In the genomic region with DNA sequence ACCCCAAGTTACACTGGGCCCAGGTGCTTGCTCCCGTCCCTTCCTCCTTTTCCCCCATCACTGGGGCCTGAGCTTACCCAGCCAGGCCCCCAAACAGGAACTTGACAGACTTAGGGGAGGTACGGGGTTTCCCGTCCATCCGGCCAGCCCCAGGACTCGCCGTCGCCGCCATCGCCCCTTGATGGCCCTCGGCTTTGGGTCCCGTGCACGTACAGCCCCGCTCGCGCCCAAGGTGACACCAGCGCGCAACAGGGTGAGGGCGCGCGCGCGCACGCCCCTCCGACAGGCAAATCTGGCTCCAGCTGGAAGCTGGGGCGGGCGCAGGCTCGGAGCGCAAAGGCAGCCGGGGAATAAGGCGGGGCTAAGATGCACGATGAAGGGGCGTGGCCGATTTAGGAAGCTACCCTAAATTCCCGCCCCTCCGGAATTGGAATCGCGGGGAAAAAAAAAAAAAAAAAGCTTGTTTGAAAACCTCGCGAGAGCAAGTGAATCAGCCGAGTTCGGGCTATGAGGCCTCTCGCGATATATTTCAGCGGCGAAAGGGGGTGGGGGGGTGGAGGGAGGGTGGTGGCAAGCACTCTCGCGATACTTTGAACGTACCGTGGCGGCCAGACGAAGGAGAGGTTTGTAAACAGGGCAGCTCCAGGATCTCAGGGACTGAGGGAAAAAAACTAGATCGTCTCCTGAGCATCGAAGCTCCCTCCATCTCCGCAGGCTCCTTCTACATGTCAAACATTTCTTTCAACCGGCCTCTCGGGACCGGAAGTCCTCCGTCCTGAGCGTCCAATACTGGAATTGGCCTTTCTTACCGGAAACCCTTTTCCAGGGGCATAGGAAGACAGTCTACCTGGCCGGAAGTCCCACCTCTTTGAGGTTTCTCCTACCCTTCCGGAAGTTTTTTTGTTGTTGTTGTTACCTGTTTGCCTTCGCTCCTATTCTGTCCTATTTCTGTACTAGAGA, we compare ENCODE assay signal across 8 mouse cellular contexts. TPM values are rescaled to one million over a fixed set of nuclear protein-coding genes. Genes with fewer than 3 reads are reported as not detected.
DNase-seq lines count a peak whose midpoint lies in the region; ATAC-seq and TF ChIP-seq lines count a peak whose summit lies in the region.

Gene Rnf167, plus strand, starts transcription at position 545 of the 960 bp plus-strand sequence.
Gene Slc25a11, minus strand, starts transcription at position 789 of the 960 bp plus-strand sequence.

- peak within 1 kb of the TSS; percentile 91 for H3K4me3 ChIP-seq in gastrocnemius, adult 2 months
- H3K4me3 ChIP-seq in hindbrain, postnatal 0 days (ENCODE audit: low read length) = peak within 1 kb of the TSS; percentile 76
- H3K4me3 ChIP-seq in left cerebral cortex, adult 2 months = peak within 1 kb of the TSS; percentile 91

- H3K9ac ChIP-seq in hindbrain, postnatal 0 days (replicated peaks; ENCODE audit: low read length) = peak within 1 kb of the TSS; percentile 86

- H3K9me3 ChIP-seq in hindbrain, postnatal 0 days (ENCODE audit: low read length) = no peaks in the 10 kb centered on the region

- H3K27ac ChIP-seq in gastrocnemius, adult 2 months = peak within 1 kb of the TSS; percentile 97
- H3K27ac ChIP-seq in hindbrain, postnatal 0 days = peak within 1 kb of the TSS; percentile 94
- peak within 1 kb of the TSS; percentile 94 for H3K27ac ChIP-seq in left cerebral cortex, adult 2 months

- peak; percentile 66 for ATAC-seq in common myeloid progenitor, adult 5-6 weeks (replicated peaks; ENCODE audit: low read depth, poor library complexity, severe bottlenecking)
- ATAC-seq in hindbrain, postnatal 0 days = peak; percentile 95
- peak; percentile 74 for ATAC-seq in megakaryocyte, adult 5-6 weeks (ENCODE audit: poor library complexity, severe bottlenecking)

- no peak; the same call in 1 of the 2 replicates for TF ChIP-seq CTCF in gastrocnemius, adult 2 months (IDR thresholded peaks at IDR 0.05)
- no peak for TF ChIP-seq CTCF in hindbrain, postnatal 0 days (IDR thresholded peaks at IDR 0.05; ENCODE audit: low read depth)
- no peak for TF ChIP-seq CTCF in left cerebral cortex, adult 2 months (IDR thresholded peaks at IDR 0.05)

- H3K4me1 ChIP-seq in hindbrain, postnatal 0 days (ENCODE audit: insufficient read depth, low read length) = peaks cover 13% of the 10 kb centered on the region

- no peaks in the 10 kb centered on the region for H3K27me3 ChIP-seq in hindbrain, postnatal 0 days (ENCODE audit: insufficient read depth, low read length)

- intact Hi-C loops in gastrocnemius, adult 2 months (cut with DNase I) = loop anchor here (10.0 kb wide), 1 partner anchor 652 kb away; the partner anchor contains the start of genes Gabarap and Phf23
- intact Hi-C loops in left cerebral cortex, adult 2 months (cut with DNase I) = loop anchor here (1.0 to 2.0 kb wide), 3 partner anchors 22 to 195 kb away; partner anchors contain the start of genes Inca1, Kif1c and Spag7

- H3K4me2 ChIP-seq in hindbrain, postnatal 0 days (ENCODE audit: low read depth, low read length) = peak within 1 kb of the TSS; percentile 99

- DNase-seq in ZHBTc4 (ENCODE audit: low read depth, low spot score) = peak; percentile 100
- DNase-seq in gastrocnemius, adult 2 months = peak; percentile 98
- peak; percentile 100 for DNase-seq in hindbrain, postnatal 0 days (ENCODE audit: low spot score)
- peak; percentile 93 to 96 for DNase-seq in left cerebral cortex, adult 2 months (ENCODE audit: extremely low spot score in 1 of 2, low spot score in 2 of 2)
- DNase-seq in right cerebral cortex, adult 2 months (ENCODE audit: low spot score in 2 of 2) = peak; percentile 94 to 97
- peak; percentile 97 for DNase-seq in urinary bladder, postnatal 14 days (ENCODE audit: low spot score)

- H3K36me3 ChIP-seq in hindbrain, postnatal 0 days (ENCODE audit: insufficient read depth, low read length) = peaks cover 32% of the 10 kb centered on the region

- under 1% methylated on average over 63 of the region's 63 CpGs for WGBS in hindbrain, postnatal 0 days

RNA-seq across cellular contexts. Expression of gene Rnf167, which starts in this region (rescaled TPM):
- 56.9 and 65.8 TPM in 2 replicates for total RNA-seq in common myeloid progenitor, adult 5-6 weeks (2017)
- total RNA-seq in gastrocnemius, adult 2 months (2021) = 10 to 100 TPM; 35.0 to 38.4 TPM
- 70.2 and 87.3 TPM in 2 replicates for total RNA-seq in hindbrain, postnatal 0 days (2014; rRNA removed)
- polyA plus RNA-seq in hindbrain, postnatal 0 days (2015; fragmentation: Nextera tagmentation; extraction: Ambion mirVana) = 100 and 105 TPM in 2 replicates
- total RNA-seq in left cerebral cortex, adult 2 months (2021) = 10 to 100 TPM; 81.7 to 86.9 TPM
- 75.6 and 82.1 TPM in 2 replicates for total RNA-seq in megakaryocyte, adult 5-6 weeks (2015)
- 57.4 and 60.0 TPM in 2 replicates for total RNA-seq in megakaryocyte, adult 5-6 weeks (2017)

RNA-seq across cellular contexts. Expression of gene Slc25a11, which starts in this region (rescaled TPM):
- total RNA-seq in common myeloid progenitor, adult 5-6 weeks (2017) = 52.5 and 60.6 TPM in 2 replicates
- total RNA-seq in gastrocnemius, adult 2 months (2021) = 100 to 1,000 TPM; 264 to 408 TPM
- total RNA-seq in hindbrain, postnatal 0 days (2014; rRNA removed) = 154 and 160 TPM in 2 replicates
- polyA plus RNA-seq in hindbrain, postnatal 0 days (2015; fragmentation: Nextera tagmentation; extraction: Ambion mirVana) = 168 and 171 TPM in 2 replicates
- 100 to 1,000 TPM; 107 to 117 TPM for total RNA-seq in left cerebral cortex, adult 2 months (2021)
- 78.9 and 93.0 TPM in 2 replicates for total RNA-seq in megakaryocyte, adult 5-6 weeks (2015)
- 63.4 and 66.1 TPM in 2 replicates for total RNA-seq in megakaryocyte, adult 5-6 weeks (2017)

Comparison
In these comparisons a context has a peak if more than half of its experiments do, and no peak if none do; other contexts are left out.
1. Peak in every context shown above with its lines: DNase-seq, ATAC-seq, H3K4me3 ChIP-seq and H3K27ac ChIP-seq.